Mouse (Mus musculus) ES-E14 (cell line): ENCODE data around the gene Anapc11. TPM values are rescaled to one million over a fixed set of nuclear protein-coding genes. Genes with fewer than 3 reads are reported as not detected.
A peak's percentile ranks its signal among the peaks of the same experiment; 100 is the strongest.

Experiments used
- DNase-seq: peaks from one replicate; pipeline ENCODE4 v3.0.0-alpha.2; 2013; ENCODE audit warnings: low read depth, low spot score
- H3K27ac ChIP-seq: 2 replicates; pipeline ENCODE4 v1.5.1; 2012; ENCODE audit warnings: low read depth, mild to moderate bottlenecking, low read length, moderate library complexity, mixed read lengths; ENCODE audit not compliant: poor library complexity, insufficient read depth, severe bottlenecking
- H3K36me3 ChIP-seq: 2 replicates; pipeline ENCODE4 v1.6.1; 2012; ENCODE audit warnings: mild to moderate bottlenecking, low read length, moderate library complexity, mixed read lengths; ENCODE audit not compliant: control insufficient read depth, poor library complexity, insufficient read depth, severe bottlenecking
- H3K4me1 ChIP-seq, 2 experiments: fragments of 150-350 bp in 1 of 2; sonication (generic) in 1 of 2; 2 replicates each; pipeline ENCODE4 v1.6.1; 2012; ENCODE audit warnings: low read length in 2 of 2, mild to moderate bottlenecking in 1 of 2, mixed read lengths in 1 of 2; ENCODE audit not compliant: control insufficient read depth in 2 of 2, insufficient read depth in 2 of 2, poor library complexity in 1 of 2
- H3K4me3 ChIP-seq, 2 experiments: fragments of 150-350 bp in 1 of 2; sonication (generic) in 1 of 2; 2 replicates each; pipeline ENCODE4 v1.5.1; 2012; ENCODE audit warnings: low read length in 2 of 2, low read depth in 1 of 2, mild to moderate bottlenecking in 1 of 2, mixed read lengths in 1 of 2; ENCODE audit not compliant: insufficient read depth in 1 of 2, poor library complexity in 1 of 2, severe bottlenecking in 1 of 2
- H3K9ac ChIP-seq: 2 replicates; pipeline ENCODE4 v1.6.1; 2012; ENCODE audit warnings: low read depth, mild to moderate bottlenecking, low read length, mixed read lengths; ENCODE audit not compliant: poor library complexity, insufficient read depth, severe bottlenecking
- H3K9me3 ChIP-seq: fragments of 150-350 bp; sonication (generic); 2 replicates; pipeline ENCODE4 v1.6.1; 2012; ENCODE audit warnings: low read depth, mild to moderate bottlenecking, low read length; ENCODE audit not compliant: control insufficient read depth, insufficient read depth
- CHD2 ChIP-seq: IDR thresholded peaks from 2 replicates; pipeline ENCODE4 v1.6.1; 2014; ENCODE audit warnings: mild to moderate bottlenecking, low read depth, low read length, inconsistent platforms
- HCFC1 ChIP-seq: IDR thresholded peaks from 2 replicates; pipeline ENCODE4 v1.6.1; 2012; ENCODE audit warnings: low read length, inconsistent platforms, borderline replicate concordance; ENCODE audit not compliant: insufficient read depth
- MAFK ChIP-seq: IDR thresholded peaks from 2 replicates; pipeline ENCODE4 v1.6.1; 2014; ENCODE audit warnings: mild to moderate bottlenecking, low read depth, low read length, inconsistent platforms; ENCODE audit not compliant: insufficient read depth
- ZC3H11A ChIP-seq: IDR thresholded peaks from 2 replicates; pipeline ENCODE4 v1.6.1; 2012; ENCODE audit warnings: low read depth, mild to moderate bottlenecking, inconsistent platforms, low read length, borderline replicate concordance
- ZNF384 ChIP-seq: IDR thresholded peaks from 2 replicates; pipeline ENCODE4 v1.6.1; 2012; ENCODE audit warnings: low read depth, low read length, inconsistent platforms
- in situ Hi-C, 2 experiments: fragments of 600-800 bp; cut with MboI; formaldehyde crosslinking; loops; one replicate each; pipeline ENCODE4 v1.15.1; 2025; ENCODE audit warnings: low sequenced_read_pairs in 2 of 2, inconsistent platforms in 1 of 2; ENCODE audit not compliant: unreplicated experiment in 2 of 2
- total RNA-seq: library from RNA; depleted of rRNA; stranded (reverse); fragments of 300-350 nt; gene quantifications from 2 replicates; pipeline ENCODE4 v1.2.3, GENCODE M21; 2012

The Anapc11 gene
- total RNA-seq, 1 experiment = 98.4 TPM

GRCm38 (mm10) chr11:120641869-120642268 lies 43.6 kb downstream of the Anapc11 start:
- no peak overlapping the region for H3K9ac ChIP-seq

GRCm38 (mm10) chr11:120642939-120643600 lies 44.8 kb downstream of the Anapc11 start:
- in situ Hi-C loops = no loop called here
- Histone ChIP-seq H3K4me1 (peaks cover 0 to 20% of the 10 kb centered on the region in 2 experiments; a peak in 1 of 4 replicates), H3K4me3 (peak overlapping the region; percentile 72 to 82), H3K9me3 (no peaks in the 10 kb centered on the region), H3K27ac (no peak overlapping the region; the same call in 1 of the 2 replicates), H3K36me3 (peaks cover 3% of the 10 kb centered on the region; the same call in 1 of the 2 replicates), H3K9ac (peak overlapping the region; percentile 81)
- TF ChIP-seq CHD2 (no peak), MAFK (no peak), ZNF384 (no peak), ZC3H11A (no peak)
- DNase-seq = no peak

More at GRCm38 (mm10) chr11:120641869-120642268, 43.6 kb downstream of the Anapc11 start:
- H3K27ac ChIP-seq = no peak overlapping the region
- peaks cover 0 to 16% of the 10 kb centered on the region in 2 experiments; a peak in 1 of 4 replicates for H3K4me1 ChIP-seq
- H3K36me3 ChIP-seq = peaks cover 3% of the 10 kb centered on the region; the same call in 1 of the 2 replicates
- TF ChIP-seq ZNF384 = no peak
- TF ChIP-seq ZC3H11A = no peak
- TF ChIP-seq MAFK = no peak
- TF ChIP-seq CHD2 = no peak
- TF ChIP-seq HCFC1 = no peak
- no peaks in the 10 kb centered on the region for H3K9me3 ChIP-seq
- H3K4me3 ChIP-seq = no peak overlapping the region; a peak in 1 of 4 replicates
- in situ Hi-C loops = no loop called here
- DNase-seq = no peak

- no peak within 1 kb of the TSS; the same call in 1 of the 2 replicates for H3K27ac ChIP-seq
- TF ChIP-seq ZNF384 = no peak
- peak; percentile 37; the same call in 1 of the 2 replicates for TF ChIP-seq HCFC1
- 0 out of 2 replicates have a peak, but pooled peaks have one; percentile 47 for TF ChIP-seq CHD2
- in situ Hi-C loops = no loop called here
These were observed 45.4 kb downstream of the Anapc11 start, which contains the start of gene Pycr1 for GRCm38 (mm10) chr11:120643601-120643987. TSS of gene Pycr1 (minus strand) at chr11:120643769.

GRCm38 (mm10) chr11:120647047-120647830 lies 49.0 kb downstream of the Anapc11 start:
- H3K36me3 ChIP-seq = no peaks in the 10 kb centered on the region
- H3K9me3 ChIP-seq = no peaks in the 10 kb centered on the region
- no peak for DNase-seq
- in situ Hi-C loops = no loop called here
- no peak overlapping the region for H3K27ac ChIP-seq
- TF ChIP-seq ZC3H11A (no peak), CHD2 (no peak), ZNF384 (no peak), HCFC1 (no peak), MAFK (no peak)
- peaks cover 0 to 12% of the 10 kb centered on the region in 2 experiments; a peak in 1 of 4 replicates for H3K4me1 ChIP-seq
- peak overlapping the region; percentile 51 for H3K4me3 ChIP-seq
- H3K9ac ChIP-seq = 0 out of 2 replicates have a peak overlapping the region, but pooled peaks have one; percentile 35

More at GRCm38 (mm10) chr11:120643601-120643987, 45.4 kb downstream of the Anapc11 start, which contains the start of gene Pycr1:
- Histone ChIP-seq H3K9ac (peak within 1 kb of the TSS; percentile 81), H3K4me1 (peaks cover 0 to 21% of the 10 kb centered on the region in 2 experiments; a peak in 1 of 4 replicates), H3K4me3 (peak within 1 kb of the TSS; percentile 72 to 82), H3K36me3 (peaks cover 3% of the 10 kb centered on the region; the same call in 1 of the 2 replicates), H3K9me3 (no peaks in the 10 kb centered on the region)
- DNase-seq = peak; percentile 87
